Mouse (Mus musculus): ENCODE measurements around the gene Fbxo11.

- TF ChIP-seq CTCF (conservative IDR thresholded peaks at IDR 0.05; ENCODE audit: insufficient read depth, insufficient read length, low read depth, low read length), result no peak
- TF ChIP-seq POLR2A (IDR thresholded peaks at IDR 0.05; ENCODE audit: low read depth, low read length), result no peak
Measured at GRCm38 (mm10) chr17:87963081-87964075, 101.7 kb downstream of the Fbxo11 start.
